Mouse (Mus musculus) heart, embryonic 13.5 days (tissue): ENCODE data around the gene Mcf2l. TPM values are rescaled to one million over a fixed set of nuclear protein-coding genes. Genes with fewer than 3 reads are reported as not detected.

Experiments
- ATAC-seq: fragments of 200-750 bp; cut with Nextera tagmentation; 2 replicates; pipeline ENCODE4 v1.8.0; 2017; ENCODE audit warnings: moderate TSS enrichment; ENCODE audit not compliant: insufficient number of reproducible peaks, low FRiP score, low TSS enrichment; ENCODE audit errors: extremely low read depth
- H3K27ac ChIP-seq: fragments of 300-500 bp; sonication (generic); replicated peaks from 2 replicates; pipeline ENCODE4 v1.5.1; 2015; ENCODE audit warnings: moderate library complexity, mild to moderate bottlenecking, inconsistent platforms
- H3K27me3 ChIP-seq: fragments of 300-500 bp; sonication (generic); replicated peaks from 2 replicates; pipeline ENCODE4 v1.6.1; 2015; ENCODE audit warnings: mild to moderate bottlenecking, inconsistent platforms
- H3K36me3 ChIP-seq: fragments of 300-500 bp; sonication (generic); 2 replicates; pipeline ENCODE4 v1.6.1; 2015; ENCODE audit warnings: mild to moderate bottlenecking, inconsistent platforms
- H3K4me1 ChIP-seq: fragments of 300-500 bp; sonication (generic); 2 replicates; pipeline ENCODE4 v1.6.1; 2015; ENCODE audit warnings: inconsistent platforms
- H3K4me2 ChIP-seq: fragments of 300-500 bp; sonication (generic); 2 replicates; pipeline ENCODE4 v1.6.1; 2015; ENCODE audit warnings: inconsistent platforms, mild to moderate bottlenecking, moderate library complexity
- H3K4me3 ChIP-seq: fragments of 300-500 bp; sonication (generic); 2 replicates; pipeline ENCODE4 v1.5.1; 2015; ENCODE audit warnings: moderate library complexity, mild to moderate bottlenecking, inconsistent platforms
- H3K9ac ChIP-seq: fragments of 300-500 bp; sonication (generic); 2 replicates; pipeline ENCODE4 v1.6.1; 2015; ENCODE audit warnings: inconsistent platforms, mild to moderate bottlenecking, moderate library complexity
- H3K9me3 ChIP-seq: fragments of 300-500 bp; sonication (generic); 2 replicates; pipeline ENCODE4 v1.6.1; 2016; ENCODE audit warnings: inconsistent platforms
- WGBS: fragments of 180-500 bp; shearing (Covaris S2); methylation state at CpG from one replicate; pipeline ENCODE4 v1.1.7; 2015; ENCODE audit warnings: mixed read lengths; 5-methylcytosine and 5-hydroxymethylcytosine counted together
- polyA plus RNA-seq: library from polyadenylated mRNA; unstranded; fragments of >200 nt; fragmentation: Nextera tagmentation; extraction: Ambion mirVana; gene quantifications from 2 replicates; pipeline ENCODE4 v1.2.1, GENCODE M21; 2015

The Mcf2l gene
- polyA plus RNA-seq, 1 experiment from 2014 or later = 7.1 TPM

DNA sequence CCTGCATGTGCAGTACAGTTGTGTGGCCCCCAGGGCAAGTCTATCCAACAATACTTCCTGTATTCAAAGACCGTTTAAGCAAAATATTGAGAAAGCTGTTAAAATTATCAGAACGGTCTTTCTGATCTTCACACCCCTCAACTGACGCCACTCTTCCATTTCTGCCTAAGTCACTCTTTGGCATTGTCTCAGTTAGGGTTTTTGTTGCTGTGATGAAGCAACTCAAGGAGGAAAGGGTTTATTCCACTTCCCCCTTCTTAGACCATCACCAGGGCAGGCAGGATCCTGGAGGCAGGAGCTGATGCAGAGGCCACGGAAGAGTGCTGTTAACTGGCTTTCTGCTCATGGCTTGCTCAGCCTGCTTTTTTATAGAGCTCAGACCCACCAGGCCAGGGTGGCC, 82.3 kb downstream of the Mcf2l start:
- Histone ChIP-seq H3K9me3 (no peaks in the 10 kb centered on the region), H3K36me3 (no peaks in the 10 kb centered on the region), H3K4me1 (no peaks in the 10 kb centered on the region), H3K4me3 (no peak overlapping the region), H3K9ac (no peak overlapping the region), H3K27ac (no peak overlapping the region), H3K4me2 (no peak overlapping the region), H3K27me3 (no peaks in the 10 kb centered on the region)
- no peak for ATAC-seq
- WGBS = 77% methylated on average over 4 of the region's 4 CpGs

DNA sequence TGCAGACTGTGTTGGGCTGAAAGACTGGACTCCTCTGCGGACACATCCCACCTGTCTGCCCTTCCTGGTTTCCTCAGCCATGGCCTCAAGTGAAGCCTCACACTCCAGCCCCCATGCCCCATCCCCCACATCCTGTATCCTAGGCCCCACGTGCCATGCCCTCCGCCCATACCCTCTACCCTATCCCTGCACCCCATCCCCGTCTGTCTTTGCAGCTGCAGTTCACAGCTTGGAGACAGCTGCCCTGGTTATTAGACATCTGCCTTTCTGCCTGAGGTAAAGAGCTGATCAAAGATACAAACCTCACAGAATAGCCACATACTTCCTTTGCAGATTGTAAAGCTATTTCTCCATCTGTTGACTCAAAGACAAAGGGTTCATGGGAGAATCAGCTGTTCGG, 83.3 kb downstream of the Mcf2l start:
- no peak overlapping the region for H3K27ac ChIP-seq
- no peak for ATAC-seq
- H3K4me1 ChIP-seq = 0 out of 2 replicates have a peak, but pooled peaks cover 10% of the 10 kb centered on the region
- H3K27me3 ChIP-seq = no peaks in the 10 kb centered on the region
- no peaks in the 10 kb centered on the region for H3K36me3 ChIP-seq
- no peaks in the 10 kb centered on the region for H3K9me3 ChIP-seq
- 65% methylated on average over 5 of the region's 5 CpGs for WGBS
- no peak overlapping the region for H3K4me2 ChIP-seq
- no peak overlapping the region for H3K4me3 ChIP-seq
- no peak overlapping the region for H3K9ac ChIP-seq

GRCm38 (mm10) chr8:12957419-12957818, 83.8 kb downstream of the Mcf2l start:
- peaks cover 15% of the 10 kb centered on the region for H3K4me1 ChIP-seq
- H3K27ac ChIP-seq = no peak overlapping the region
- ATAC-seq = no peak
- no peaks in the 10 kb centered on the region for H3K27me3 ChIP-seq
- WGBS = 55% methylated on average over 6 of the region's 6 CpGs
- no peaks in the 10 kb centered on the region for H3K36me3 ChIP-seq
- H3K4me2 ChIP-seq = no peak overlapping the region
- no peak overlapping the region for H3K4me3 ChIP-seq
- H3K9ac ChIP-seq = no peak overlapping the region
- H3K9me3 ChIP-seq = no peaks in the 10 kb centered on the region

GRCm38 (mm10) chr8:12960609-12961008, 87.0 kb downstream of the Mcf2l start:
- ATAC-seq = no peak
- no peaks in the 10 kb centered on the region for H3K9me3 ChIP-seq

GRCm38 (mm10) chr8:12961211-12961610, 87.6 kb downstream of the Mcf2l start:
- no peak overlapping the region for H3K27ac ChIP-seq
- no peak overlapping the region for H3K9ac ChIP-seq
- H3K27me3 ChIP-seq = no peaks in the 10 kb centered on the region
- no peak overlapping the region for H3K4me2 ChIP-seq
- peaks cover 21% of the 10 kb centered on the region for H3K4me1 ChIP-seq
- ATAC-seq = no peak
- H3K4me3 ChIP-seq = no peak overlapping the region
- WGBS = 32% methylated on average over 2 of the region's 2 CpGs
- peaks cover 9% of the 10 kb centered on the region for H3K36me3 ChIP-seq
- H3K9me3 ChIP-seq = no peaks in the 10 kb centered on the region

More at GRCm38 (mm10) chr8:12960609-12961008, 87.0 kb downstream of the Mcf2l start:
- Histone ChIP-seq H3K36me3 (peaks cover 3% of the 10 kb centered on the region; the same call in 1 of the 2 replicates), H3K27ac (no peak overlapping the region), H3K4me3 (no peak overlapping the region), H3K4me2 (no peak overlapping the region), H3K27me3 (no peaks in the 10 kb centered on the region), H3K4me1 (peaks cover 21% of the 10 kb centered on the region), H3K9ac (no peak overlapping the region)
- 87% methylated on average over 2 of the region's 2 CpGs for WGBS

GRCm38 (mm10) chr8:12961821-12962534, 88.4 kb downstream of the Mcf2l start:
- Histone ChIP-seq H3K9ac (0 out of 2 replicates have a peak overlapping the region, but pooled peaks have one; percentile 38), H3K9me3 (no peaks in the 10 kb centered on the region), H3K4me3 (no peak overlapping the region), H3K4me1 (peaks cover 21% of the 10 kb centered on the region), H3K4me2 (no peak overlapping the region), H3K27me3 (no peaks in the 10 kb centered on the region), H3K27ac (no peak overlapping the region), H3K36me3 (peaks cover 11% of the 10 kb centered on the region)
- 59% methylated on average over 8 of the region's 8 CpGs for WGBS
- ATAC-seq = no peak

GRCm38 (mm10) chr8:12962541-12963380, 89.2 kb downstream of the Mcf2l start:
- Histone ChIP-seq H3K36me3 (peaks cover 11% of the 10 kb centered on the region), H3K27ac (no peak overlapping the region), H3K4me2 (no peak overlapping the region), H3K9me3 (no peaks in the 10 kb centered on the region), H3K27me3 (no peaks in the 10 kb centered on the region), H3K9ac (0 out of 2 replicates have a peak overlapping the region, but pooled peaks have one; percentile 38), H3K4me1 (peaks cover 21% of the 10 kb centered on the region), H3K4me3 (no peak overlapping the region)
- no peak for ATAC-seq
- WGBS = 50% methylated on average over 13 of the region's 13 CpGs

- H3K4me1 ChIP-seq = 0 out of 2 replicates have a peak, but pooled peaks cover 5% of the 10 kb centered on the region
- 84% methylated on average over 11 of the region's 11 CpGs for WGBS
- no peak for ATAC-seq
Measured at GRCm38 (mm10) chr8:12976290-12976689, 102.7 kb downstream of the Mcf2l start.

GRCm38 (mm10) chr8:12976723-12977122, 103.1 kb downstream of the Mcf2l start:
- Histone ChIP-seq H3K4me1 (0 out of 2 replicates have a peak, but pooled peaks cover 5% of the 10 kb centered on the region), H3K27me3 (peaks cover 11% of the 10 kb centered on the region; the same call in 1 of the 2 replicates), H3K27ac (no peak overlapping the region), H3K4me3 (no peak overlapping the region), H3K9ac (no peak overlapping the region), H3K36me3 (peaks cover 11% of the 10 kb centered on the region; the same call in 1 of the 2 replicates), H3K9me3 (0 out of 2 replicates have a peak, but pooled peaks cover 3% of the 10 kb centered on the region), H3K4me2 (no peak overlapping the region)
- 42% methylated on average over 5 of the region's 5 CpGs for WGBS
- ATAC-seq = no peak

More at GRCm38 (mm10) chr8:12976290-12976689, 102.7 kb downstream of the Mcf2l start:
- no peak overlapping the region for H3K4me3 ChIP-seq
- peaks cover 11% of the 10 kb centered on the region; the same call in 1 of the 2 replicates for H3K27me3 ChIP-seq
- no peak overlapping the region for H3K27ac ChIP-seq
- no peak overlapping the region for H3K9ac ChIP-seq
- no peak overlapping the region for H3K4me2 ChIP-seq
- 0 out of 2 replicates have a peak, but pooled peaks cover 3% of the 10 kb centered on the region for H3K9me3 ChIP-seq
- H3K36me3 ChIP-seq = peaks cover 11% of the 10 kb centered on the region; the same call in 1 of the 2 replicates

GRCm38 (mm10) chr8:12977325-12977724, 103.7 kb downstream of the Mcf2l start:
- 53% methylated on average over 12 of the region's 12 CpGs for WGBS
- no peak overlapping the region for H3K4me3 ChIP-seq
- H3K9me3 ChIP-seq = 0 out of 2 replicates have a peak, but pooled peaks cover 8% of the 10 kb centered on the region
- H3K27ac ChIP-seq = no peak overlapping the region
- no peak overlapping the region for H3K4me2 ChIP-seq
- peaks cover 11% of the 10 kb centered on the region; the same call in 1 of the 2 replicates for H3K36me3 ChIP-seq
- 0 out of 2 replicates have a peak, but pooled peaks cover 5% of the 10 kb centered on the region for H3K4me1 ChIP-seq
- ATAC-seq = no peak
- H3K9ac ChIP-seq = no peak overlapping the region
- H3K27me3 ChIP-seq = peaks cover 11% of the 10 kb centered on the region; the same call in 1 of the 2 replicates

GRCm38 (mm10) chr8:12978308-12978707, 104.7 kb downstream of the Mcf2l start:
- H3K27me3 ChIP-seq = peaks cover 11% of the 10 kb centered on the region; the same call in 1 of the 2 replicates
- no peak for ATAC-seq
- peaks cover 11% of the 10 kb centered on the region; the same call in 1 of the 2 replicates for H3K36me3 ChIP-seq
- WGBS = 41% methylated on average over 2 of the region's 2 CpGs
- H3K4me1 ChIP-seq = 0 out of 2 replicates have a peak, but pooled peaks cover 5% of the 10 kb centered on the region
- H3K4me3 ChIP-seq = no peak overlapping the region
- H3K4me2 ChIP-seq = no peak overlapping the region
- no peak overlapping the region for H3K9ac ChIP-seq
- H3K9me3 ChIP-seq = 0 out of 2 replicates have a peak, but pooled peaks cover 9% of the 10 kb centered on the region
- no peak overlapping the region for H3K27ac ChIP-seq
